Mouse (Mus musculus) heart, postnatal 14 days (tissue): Measurements from ENCODE around the gene Vezt. TPM values are rescaled to one million over a fixed set of nuclear protein-coding genes. Genes with fewer than 3 reads are reported as not detected.

Experiments
- microRNA-seq, 2 experiments: library from miRNA; unstranded; fragments of <30 nt; microRNA quantifications; one replicate each; pipeline ENCODE4 v1.2.0; 2021 to 2022
- total RNA-seq, 2 experiments: library from RNA; stranded (reverse); gene quantifications; 2 replicates each; pipeline ENCODE4 v1.2.3; 2021

Gene Vezt
- total RNA-seq, 2 experiments from 2014 or later: 34.9 to 35.3 TPM

Small RNA genes within 50 kb of the gene (microRNA-seq; reads per million reads assigned to microRNA genes)
- gene Mir331: 32.8 to 209 reads per million in 2 experiments

Other genes starting within 250 kb of the Vezt start
- under 1 TPM in 1 of 2 experiments, not detected in 1; 0.15 TPM for gene Usp44, start 204.3 kb downstream of the Vezt start, total RNA-seq
- gene Metap2, start 138.7 kb downstream of the Vezt start, total RNA-seq: 100 to 1,000 TPM; 118 to 136 TPM
- 1 to 10 TPM; 6.9 to 7.3 TPM for gene Fgd6, start 184 bp upstream of the Vezt start, total RNA-seq
- gene Nr2c1, start 112.2 kb upstream of the Vezt start, total RNA-seq: 1 to 10 TPM; 8.2 to 9.8 TPM
- gene Ndufa12, start 162.9 kb upstream of the Vezt start, total RNA-seq: 100 to 1,000 TPM; 667 to 680 TPM